Mouse (Mus musculus): Measurements from ENCODE around the gene Adgrb2. TPM values are rescaled to one million over a fixed set of nuclear protein-coding genes. Genes with fewer than 3 reads are reported as not detected.

The Adgrb2 gene
- polyA plus RNA-seq, 1 experiment from 2014 or later = 2.6 TPM

DNA sequence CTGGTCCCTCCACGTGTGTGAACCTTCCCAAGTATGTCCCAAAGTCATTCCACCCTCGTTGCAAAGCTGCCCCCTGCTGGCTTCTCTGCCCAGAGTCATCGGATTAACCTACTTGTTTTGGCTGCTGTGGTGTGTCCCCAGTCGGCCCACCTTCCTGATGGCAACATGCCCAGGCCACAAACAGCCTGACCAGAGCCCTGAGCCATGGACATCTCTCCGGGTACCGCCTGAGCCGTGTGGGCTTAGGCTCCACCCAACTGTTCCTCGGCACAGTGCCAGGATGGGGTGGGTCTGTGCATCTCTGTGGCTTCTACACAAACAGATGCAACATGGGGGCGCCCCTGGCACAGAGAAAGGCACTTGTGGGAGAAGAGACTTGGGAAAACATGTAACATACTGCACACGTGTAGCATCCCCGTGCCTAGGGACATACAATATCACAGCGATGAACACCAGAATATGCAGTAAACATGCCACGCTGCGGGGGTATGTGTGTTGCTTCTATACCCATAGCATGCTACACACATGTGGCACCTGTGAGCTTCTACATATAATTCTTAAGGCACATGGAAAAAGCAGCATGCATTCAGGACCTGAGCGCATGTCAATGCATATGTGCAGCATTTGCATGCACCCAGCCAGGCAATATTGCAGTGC is 778 bp upstream of the Adgrb2 start:
- WGBS = 4% methylated on average over 15 of the region's 15 CpGs
- Histone ChIP-seq H3K9me3 (ENCODE audit: control insufficient read depth, low read length) (no peaks in the 10 kb centered on the region), H3K27me3 (ENCODE audit: control insufficient read depth, insufficient read depth, low read length) (peaks cover 45% of the 10 kb centered on the region), H3K4me3 (ENCODE audit: low read length) (peak overlapping the region; percentile 61), H3K36me3 (ENCODE audit: control insufficient read depth, insufficient read depth, low read length) (no peaks in the 10 kb centered on the region), H3K4me1 (ENCODE audit: control insufficient read depth, insufficient read depth, low read length) (peaks cover 54% of the 10 kb centered on the region), H3K9ac (ENCODE audit: low read depth, low read length) (no peak overlapping the region), H3K4me2 (replicated peaks; ENCODE audit: low read depth, low read length) (peak overlapping the region; percentile 99), H3K27ac (ENCODE audit: low read depth, low read length) (no peak overlapping the region)
- 0 out of 2 replicates have a peak, but pooled peaks have one; percentile 7 for ATAC-seq (ENCODE audit: low FRiP score, low TSS enrichment)

DNA sequence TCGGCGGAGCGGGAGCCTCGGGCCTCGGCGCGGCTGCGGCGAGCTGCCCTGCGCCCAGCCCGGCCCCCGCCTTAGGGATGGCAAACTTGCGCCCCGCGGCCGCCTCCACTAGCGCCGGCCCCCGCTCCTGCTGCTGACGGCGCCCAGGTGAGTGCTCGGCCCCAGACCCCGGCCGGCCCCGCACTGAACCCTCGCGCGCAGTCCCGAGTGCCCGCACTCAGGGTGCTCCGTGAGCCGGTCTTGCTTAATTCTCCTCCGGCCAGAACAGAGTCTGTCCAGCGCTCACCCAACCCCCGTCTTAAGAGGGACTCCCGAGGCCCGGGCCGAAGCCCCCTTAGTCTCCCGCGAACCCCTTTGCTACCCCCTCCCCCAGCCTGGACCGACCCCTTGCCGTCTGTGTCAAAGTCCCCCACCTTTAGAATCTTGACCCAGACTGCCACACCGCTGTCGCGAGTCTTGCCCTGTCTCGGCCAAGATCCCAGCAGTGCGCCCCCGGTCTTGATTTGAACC is 546 bp downstream of the Adgrb2 start:
- 1% methylated on average over 29 of the region's 48 CpGs for WGBS

DNA sequence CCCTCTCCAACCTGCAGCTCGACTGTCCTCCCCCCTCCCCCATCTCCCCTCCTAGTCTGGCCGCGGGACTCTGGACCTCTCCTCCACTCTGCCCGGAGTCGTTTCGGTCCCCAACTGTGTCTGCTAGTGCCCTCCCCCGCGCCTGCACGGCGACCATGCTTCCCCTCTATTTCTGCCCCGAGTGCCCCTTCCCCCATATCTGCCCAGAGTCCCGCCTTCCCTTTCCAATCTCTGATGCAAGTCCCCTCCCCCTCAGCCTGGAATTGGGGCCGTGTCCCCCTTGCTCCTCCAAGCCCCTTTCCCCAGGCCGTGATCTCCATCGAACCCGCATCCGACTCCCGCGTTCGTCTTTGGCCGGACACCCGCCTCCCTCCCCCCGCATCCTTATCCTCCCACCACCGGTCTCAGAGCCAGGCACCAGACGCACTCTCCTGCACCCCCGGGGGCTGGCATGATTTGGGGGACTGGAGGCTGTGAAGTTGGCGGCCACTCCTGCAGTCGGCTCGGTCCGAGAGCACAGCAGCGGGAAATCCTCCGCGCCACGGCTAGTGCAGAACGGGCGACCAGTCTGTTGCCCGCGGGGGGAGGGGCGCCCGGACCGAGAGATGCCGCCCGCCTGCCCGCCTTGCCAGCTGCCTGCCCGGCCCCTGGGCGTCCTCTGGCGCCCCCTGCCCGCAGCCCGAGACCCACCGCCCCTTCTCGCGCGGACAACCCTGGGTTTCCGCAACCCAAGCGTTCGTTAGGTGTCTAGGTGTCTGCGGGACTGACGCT is 1.2 kb downstream of the Adgrb2 start:
- ATAC-seq (ENCODE audit: low FRiP score, low TSS enrichment) = peak; percentile 8; the same call in 1 of the 2 replicates
- peaks cover 44% of the 10 kb centered on the region for H3K27me3 ChIP-seq (ENCODE audit: control insufficient read depth, insufficient read depth, low read length)
- WGBS = under 1% methylated on average over 57 of the region's 58 CpGs
- peak overlapping the region; percentile 67; the same call in 1 of the 2 replicates for H3K9ac ChIP-seq (ENCODE audit: low read depth, low read length)
- H3K4me3 ChIP-seq (ENCODE audit: low read length) = peak overlapping the region; percentile 61
- H3K9me3 ChIP-seq (ENCODE audit: control insufficient read depth, low read length) = no peaks in the 10 kb centered on the region
- no peak overlapping the region for H3K27ac ChIP-seq (ENCODE audit: low read depth, low read length)
- peak overlapping the region; percentile 99 for H3K4me2 ChIP-seq (replicated peaks; ENCODE audit: low read depth, low read length)
- peaks cover 54% of the 10 kb centered on the region for H3K4me1 ChIP-seq (ENCODE audit: control insufficient read depth, insufficient read depth, low read length)
- H3K36me3 ChIP-seq (ENCODE audit: control insufficient read depth, insufficient read depth, low read length) = no peaks in the 10 kb centered on the region

More for the DNA sequence above, 546 bp downstream of the Adgrb2 start:
- Histone ChIP-seq H3K4me1 (ENCODE audit: control insufficient read depth, insufficient read depth, low read length) (peaks cover 54% of the 10 kb centered on the region), H3K9ac (ENCODE audit: low read depth, low read length) (peak overlapping the region; percentile 67), H3K36me3 (ENCODE audit: control insufficient read depth, insufficient read depth, low read length) (no peaks in the 10 kb centered on the region), H3K4me3 (ENCODE audit: low read length) (peak overlapping the region; percentile 61), H3K27me3 (ENCODE audit: control insufficient read depth, insufficient read depth, low read length) (peaks cover 44% of the 10 kb centered on the region), H3K4me2 (replicated peaks; ENCODE audit: low read depth, low read length) (peak overlapping the region; percentile 99), H3K27ac (ENCODE audit: low read depth, low read length) (no peak overlapping the region), H3K9me3 (ENCODE audit: control insufficient read depth, low read length) (no peaks in the 10 kb centered on the region)
- ATAC-seq (ENCODE audit: low FRiP score, low TSS enrichment) = peak; percentile 14; the same call in 1 of the 2 replicates

DNA sequence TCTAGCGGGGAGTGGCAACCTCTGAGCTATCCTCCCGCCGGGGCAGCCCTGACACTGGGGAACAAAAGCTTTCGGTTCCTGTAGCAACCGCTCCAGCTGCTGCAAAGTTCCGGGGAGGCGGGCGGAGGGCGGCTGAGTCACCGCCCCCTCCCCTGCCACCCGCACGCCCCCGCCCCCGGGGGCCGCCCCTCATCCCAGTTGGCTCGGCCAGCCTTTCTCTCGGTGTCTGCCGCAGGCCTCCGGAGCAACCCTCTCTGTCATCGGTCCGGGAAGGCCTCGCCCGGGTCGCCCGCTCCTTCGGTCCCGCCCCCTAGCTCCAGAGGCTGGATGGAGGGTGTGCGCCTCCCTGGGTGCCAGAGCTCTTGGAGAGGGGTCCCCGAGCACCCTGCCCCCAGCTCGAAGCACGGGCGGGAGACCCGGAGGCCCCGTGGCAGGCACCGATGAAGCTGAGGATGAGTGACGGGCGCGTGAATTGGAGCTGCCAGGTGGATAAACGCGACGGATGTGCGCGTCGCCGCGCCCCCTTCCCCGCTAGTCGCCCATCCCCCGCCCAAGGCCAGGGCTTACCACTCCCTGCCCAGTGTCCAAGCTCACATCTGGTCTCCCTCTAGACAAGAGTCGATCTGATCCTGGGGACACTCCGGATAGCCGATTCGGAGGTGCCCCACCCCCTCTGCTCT is 3.3 kb downstream of the Adgrb2 start:
- under 1% methylated on average over 53 of the region's 53 CpGs for WGBS
- Histone ChIP-seq H3K4me3 (ENCODE audit: low read length) (peak overlapping the region; percentile 48), H3K9me3 (ENCODE audit: control insufficient read depth, low read length) (no peaks in the 10 kb centered on the region), H3K4me2 (replicated peaks; ENCODE audit: low read depth, low read length) (peak overlapping the region; percentile 80), H3K36me3 (ENCODE audit: control insufficient read depth, insufficient read depth, low read length) (peaks cover 3% of the 10 kb centered on the region; the same call in 1 of the 2 replicates), H3K9ac (ENCODE audit: low read depth, low read length) (peak overlapping the region; percentile 50), H3K27me3 (ENCODE audit: control insufficient read depth, insufficient read depth, low read length) (peaks cover 38% of the 10 kb centered on the region), H3K27ac (ENCODE audit: low read depth, low read length) (no peak overlapping the region), H3K4me1 (ENCODE audit: control insufficient read depth, insufficient read depth, low read length) (peaks cover 38% of the 10 kb centered on the region)
- peak; percentile 15; the same call in 1 of the 2 replicates for ATAC-seq (ENCODE audit: low FRiP score, low TSS enrichment)

DNA sequence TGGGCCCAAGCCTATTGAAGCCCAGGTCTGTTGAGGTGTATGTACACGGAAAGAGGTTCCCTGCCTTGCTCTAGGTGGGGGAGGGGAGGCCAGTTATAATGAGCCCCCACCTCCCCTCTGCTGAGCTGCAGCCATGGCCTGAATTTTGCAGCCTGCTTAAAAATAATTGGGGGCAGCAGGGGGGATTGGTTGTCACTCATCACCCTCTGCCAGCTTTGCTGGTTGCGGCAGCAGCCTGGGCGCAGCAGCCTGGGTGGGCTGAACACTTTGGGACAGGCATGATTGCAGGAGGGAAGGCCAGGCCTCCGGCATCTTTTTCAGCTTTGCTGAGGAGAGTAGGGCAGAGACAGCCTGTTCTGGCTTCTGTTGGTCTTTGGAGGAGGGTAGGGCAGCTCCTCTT is 5.3 kb downstream of the Adgrb2 start:
- H3K4me1 ChIP-seq (ENCODE audit: control insufficient read depth, insufficient read depth, low read length) = peaks cover 23% of the 10 kb centered on the region
- ATAC-seq (ENCODE audit: low FRiP score, low TSS enrichment) = no peak
- WGBS = 81% methylated on average over 4 of the region's 4 CpGs
- H3K4me3 ChIP-seq (ENCODE audit: low read length) = no peak overlapping the region
- H3K27ac ChIP-seq (ENCODE audit: low read depth, low read length) = no peak overlapping the region
- peaks cover 3% of the 10 kb centered on the region; the same call in 1 of the 2 replicates for H3K36me3 ChIP-seq (ENCODE audit: control insufficient read depth, insufficient read depth, low read length)
- H3K27me3 ChIP-seq (ENCODE audit: control insufficient read depth, insufficient read depth, low read length) = peaks cover 33% of the 10 kb centered on the region
- H3K9ac ChIP-seq (ENCODE audit: low read depth, low read length) = no peak overlapping the region
- H3K4me2 ChIP-seq (replicated peaks; ENCODE audit: low read depth, low read length) = no peak overlapping the region
- no peaks in the 10 kb centered on the region for H3K9me3 ChIP-seq (ENCODE audit: control insufficient read depth, low read length)

DNA sequence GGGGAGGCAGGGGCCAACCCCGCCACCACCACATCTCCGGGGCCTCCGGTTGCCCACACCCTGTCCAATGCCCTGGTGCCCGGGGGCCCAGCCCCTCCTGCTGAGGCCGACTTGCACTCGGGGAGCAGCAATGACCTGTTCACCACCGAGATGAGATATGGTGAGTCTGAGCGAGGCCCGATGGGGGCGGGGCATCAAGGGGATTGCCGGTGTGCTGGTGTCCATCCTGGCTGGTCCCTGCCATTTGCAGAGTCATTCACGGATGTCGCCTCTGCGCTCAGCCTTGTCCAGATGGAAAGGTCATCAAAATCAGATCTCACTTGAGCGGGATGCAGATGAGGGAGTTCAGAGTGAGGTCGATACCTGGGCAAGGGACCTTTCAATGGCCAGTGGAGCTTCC is 8.1 kb downstream of the Adgrb2 start:
- no peak for ATAC-seq (ENCODE audit: low FRiP score, low TSS enrichment)
- Histone ChIP-seq H3K4me2 (replicated peaks; ENCODE audit: low read depth, low read length) (no peak overlapping the region), H3K9ac (ENCODE audit: low read depth, low read length) (no peak overlapping the region), H3K9me3 (ENCODE audit: control insufficient read depth, low read length) (no peaks in the 10 kb centered on the region), H3K27ac (ENCODE audit: low read depth, low read length) (no peak overlapping the region), H3K27me3 (ENCODE audit: control insufficient read depth, insufficient read depth, low read length) (peaks cover 12% of the 10 kb centered on the region), H3K4me3 (ENCODE audit: low read length) (no peak overlapping the region), H3K4me1 (ENCODE audit: control insufficient read depth, insufficient read depth, low read length) (peaks cover 5% of the 10 kb centered on the region; the same call in 1 of the 2 replicates), H3K36me3 (ENCODE audit: control insufficient read depth, insufficient read depth, low read length) (peaks cover 3% of the 10 kb centered on the region; the same call in 1 of the 2 replicates)
- WGBS = 64% methylated on average over 16 of the region's 16 CpGs

DNA sequence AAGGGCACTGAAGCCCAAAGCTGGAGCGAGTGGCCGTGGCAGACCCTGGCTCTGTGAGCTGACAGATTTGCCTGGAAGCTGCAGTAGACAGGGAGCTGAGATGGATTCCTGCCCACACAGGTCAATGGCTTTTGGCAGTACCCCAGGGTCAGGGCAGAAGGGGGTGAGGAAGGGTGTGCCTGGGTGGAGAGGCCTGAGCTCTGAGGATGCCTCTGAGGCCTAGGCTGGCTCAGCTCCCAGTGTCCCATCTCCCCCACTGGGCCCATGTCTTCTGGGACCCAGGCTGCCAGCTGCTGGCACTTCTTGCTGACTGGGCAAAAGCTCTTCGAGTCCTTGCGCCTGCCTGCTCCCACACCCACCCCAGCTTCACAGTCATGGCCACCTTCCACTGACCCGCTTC is 8.5 kb downstream of the Adgrb2 start:
- H3K27ac ChIP-seq (ENCODE audit: low read depth, low read length) = no peak overlapping the region
- peaks cover under 1% of the 10 kb centered on the region; the same call in 1 of the 2 replicates for H3K4me1 ChIP-seq (ENCODE audit: control insufficient read depth, insufficient read depth, low read length)
- ATAC-seq (ENCODE audit: low FRiP score, low TSS enrichment) = no peak
- no peak overlapping the region for H3K9ac ChIP-seq (ENCODE audit: low read depth, low read length)
- H3K27me3 ChIP-seq (ENCODE audit: control insufficient read depth, insufficient read depth, low read length) = peaks cover 12% of the 10 kb centered on the region
- WGBS = 81% methylated on average over 5 of the region's 5 CpGs
- H3K9me3 ChIP-seq (ENCODE audit: control insufficient read depth, low read length) = no peaks in the 10 kb centered on the region
- no peak overlapping the region for H3K4me2 ChIP-seq (replicated peaks; ENCODE audit: low read depth, low read length)
- peaks cover 3% of the 10 kb centered on the region; the same call in 1 of the 2 replicates for H3K36me3 ChIP-seq (ENCODE audit: control insufficient read depth, insufficient read depth, low read length)
- H3K4me3 ChIP-seq (ENCODE audit: low read length) = no peak overlapping the region

DNA sequence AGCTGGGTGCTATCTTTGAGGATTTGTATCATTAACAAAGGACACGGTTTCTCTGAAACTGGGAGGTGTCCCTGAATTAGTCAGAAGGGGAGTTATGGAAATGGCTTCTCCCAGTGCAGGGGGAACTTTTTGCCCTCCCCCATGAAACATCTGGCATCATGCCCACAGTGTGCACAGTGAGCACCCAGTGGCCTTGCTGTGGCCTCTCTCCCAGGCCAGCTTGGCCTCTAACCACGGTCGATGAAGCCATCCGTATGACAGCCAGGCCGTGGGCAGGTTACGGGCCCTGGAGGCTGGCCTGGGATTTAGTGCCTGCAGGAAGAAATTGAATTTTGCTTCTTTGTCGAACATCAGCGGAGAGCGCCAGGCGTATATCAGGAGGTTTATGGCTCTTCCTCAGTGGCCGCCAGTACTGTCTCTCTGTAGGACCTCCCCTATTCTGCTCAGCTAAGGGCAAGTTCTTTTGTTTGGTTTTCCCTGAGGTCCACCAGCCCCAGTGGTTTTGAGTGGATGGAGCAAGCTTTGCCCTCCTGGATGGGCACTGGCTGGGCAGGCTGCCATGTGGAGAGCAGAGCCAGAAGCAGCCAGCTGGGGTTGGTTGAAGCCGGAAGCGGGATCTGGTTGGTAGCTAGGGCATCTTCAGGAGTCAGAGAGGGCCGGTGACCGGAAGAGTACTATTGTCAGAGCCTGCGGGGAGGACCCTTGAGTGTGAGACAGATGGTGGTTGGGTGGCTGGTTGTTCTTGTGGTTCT is 9.4 kb downstream of the Adgrb2 start:
- Histone ChIP-seq H3K4me3 (ENCODE audit: low read length) (no peak overlapping the region), H3K4me2 (replicated peaks; ENCODE audit: low read depth, low read length) (no peak overlapping the region), H3K4me1 (ENCODE audit: control insufficient read depth, insufficient read depth, low read length) (no peaks in the 10 kb centered on the region), H3K36me3 (ENCODE audit: control insufficient read depth, insufficient read depth, low read length) (peaks cover 3% of the 10 kb centered on the region; the same call in 1 of the 2 replicates), H3K9me3 (ENCODE audit: control insufficient read depth, low read length) (no peaks in the 10 kb centered on the region), H3K27me3 (ENCODE audit: control insufficient read depth, insufficient read depth, low read length) (peaks cover 14% of the 10 kb centered on the region; the same call in 1 of the 2 replicates), H3K9ac (ENCODE audit: low read depth, low read length) (no peak overlapping the region), H3K27ac (ENCODE audit: low read depth, low read length) (no peak overlapping the region)
- WGBS = 72% methylated on average over 16 of the region's 16 CpGs
- ATAC-seq (ENCODE audit: low FRiP score, low TSS enrichment) = no peak
